Mouse (Mus musculus): ENCODE measurements around the gene Trim69. TPM values are rescaled to one million over a fixed set of nuclear protein-coding genes. Genes with fewer than 3 reads are reported as not detected.

Gene Trim69
- not detected in 2 replicates for polyA plus RNA-seq (2016; fragmentation: Nextera tagmentation; extraction: Ambion mirVana)

- no peak within 1 kb of the TSS for H3K9ac ChIP-seq (replicated peaks)
- H3K4me1 ChIP-seq (replicated peaks), result peaks cover 10% of the 10 kb centered on the region; the same call in 1 of the 2 replicates
- no peak within 1 kb of the TSS for H3K27ac ChIP-seq
- no peak within 1 kb of the TSS for H3K4me3 ChIP-seq (replicated peaks)
- no peak for ATAC-seq (ENCODE audit: insufficient number of reproducible peaks, insufficient read depth, low FRiP score, low TSS enrichment, low read depth)
- H3K9me3 ChIP-seq, result no peaks in the 10 kb centered on the region
- no peak within 1 kb of the TSS for H3K4me2 ChIP-seq
- H3K27me3 ChIP-seq, result no peaks in the 10 kb centered on the region
- H3K36me3 ChIP-seq, result no peaks in the 10 kb centered on the region
- WGBS, result 44% methylated on average over 2 of the region's 2 CpGs
Observed at GRCm38 (mm10) chr2:122160680-122161079, at the start of gene Trim69. Gene Trim69 (plus strand): TSS chr2:122160700.

GRCm38 (mm10) chr2:122116888-122117287 lies 43.6 kb upstream of the Trim69 start:
- ATAC-seq (ENCODE audit: insufficient number of reproducible peaks, insufficient read depth, low FRiP score, low TSS enrichment, low read depth), result no peak
- H3K9me3 ChIP-seq, result no peaks in the 10 kb centered on the region
- H3K4me2 ChIP-seq, result peak overlapping the region; percentile 59; the same call in 1 of the 2 replicates
- no peaks in the 10 kb centered on the region for H3K27me3 ChIP-seq
- peaks cover 23% of the 10 kb centered on the region for H3K36me3 ChIP-seq
- H3K4me1 ChIP-seq (replicated peaks), result 0 out of 2 replicates have a peak, but pooled peaks cover 3% of the 10 kb centered on the region
- H3K27ac ChIP-seq, result no peak overlapping the region
- no peak overlapping the region for H3K9ac ChIP-seq (replicated peaks)
- no peak overlapping the region for H3K4me3 ChIP-seq (replicated peaks)
- 92% methylated on average over 2 of the region's 2 CpGs for WGBS

DNA sequence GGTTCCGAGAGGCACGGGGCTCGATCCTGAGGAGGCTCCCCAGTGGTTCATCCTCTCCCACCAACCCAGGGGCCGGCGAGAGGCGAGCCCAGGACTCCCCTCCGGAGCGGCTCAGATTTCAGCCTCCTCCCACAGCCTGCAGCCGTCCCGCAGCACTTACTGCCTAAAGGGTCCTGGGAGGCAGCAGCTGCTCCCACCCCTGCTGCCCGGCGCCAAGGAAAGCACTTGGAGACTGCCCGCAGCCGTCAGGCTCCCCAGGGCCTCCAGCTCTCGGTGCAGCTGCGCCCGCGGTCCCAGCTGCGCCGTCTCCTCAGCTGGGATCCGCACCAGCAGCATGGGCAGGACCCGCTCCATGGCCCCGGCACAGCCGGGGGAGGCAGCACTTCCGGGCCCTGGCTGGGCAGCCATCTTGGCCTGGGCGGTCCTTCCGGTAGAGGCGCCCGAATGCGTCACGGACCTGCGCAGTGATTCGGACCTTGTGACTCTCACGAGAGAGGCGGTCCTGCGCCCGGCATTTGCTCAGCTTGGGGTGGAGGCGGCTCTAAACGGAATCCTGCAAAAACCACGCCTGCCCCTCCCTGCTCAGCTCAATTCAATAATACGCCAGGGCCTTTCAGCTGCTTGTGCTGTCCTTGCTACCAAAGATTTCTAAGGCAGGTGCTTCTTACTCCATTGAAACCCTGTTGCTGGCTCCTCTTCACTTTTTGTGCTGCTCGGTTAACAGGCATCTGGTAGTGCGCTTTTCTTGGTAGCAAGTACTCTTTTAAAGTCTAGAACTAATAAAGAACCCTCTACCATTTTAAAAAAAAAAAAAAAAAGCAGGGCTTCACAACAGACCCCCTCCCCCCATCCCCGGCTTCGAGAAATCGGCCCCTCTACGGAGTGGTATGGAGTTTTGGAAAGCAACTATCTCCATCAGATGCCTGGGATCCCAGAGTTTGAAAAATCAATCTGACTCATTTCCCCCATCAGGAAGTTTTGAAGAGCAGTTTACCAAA lies 42.2 kb upstream of the Trim69 start, which contains the start of gene Spg11:
TSS of gene Spg11 (minus strand) at position 426 of the 998 bp plus-strand sequence.
- peaks cover 16% of the 10 kb centered on the region; the same call in 1 of the 2 replicates for H3K36me3 ChIP-seq
- H3K9me3 ChIP-seq, result no peaks in the 10 kb centered on the region
- H3K27me3 ChIP-seq, result no peaks in the 10 kb centered on the region
- 0 out of 2 replicates have a peak, but pooled peaks cover 3% of the 10 kb centered on the region for H3K4me1 ChIP-seq (replicated peaks)
- H3K9ac ChIP-seq (replicated peaks), result peak within 1 kb of the TSS; percentile 89
- ATAC-seq (ENCODE audit: insufficient number of reproducible peaks, insufficient read depth, low FRiP score, low TSS enrichment, low read depth), result peak; percentile 99
- H3K27ac ChIP-seq, result peak within 1 kb of the TSS; percentile 98
- H3K4me3 ChIP-seq (replicated peaks), result peak within 1 kb of the TSS; percentile 80
- peak within 1 kb of the TSS; percentile 59 for H3K4me2 ChIP-seq
- WGBS, result 1% methylated on average over 47 of the region's 47 CpGs

- 49% methylated on average over 12 of the region's 12 CpGs for WGBS
- H3K4me2 ChIP-seq, result no peak overlapping the region
Observed at GRCm38 (mm10) chr2:122125680-122126572, 34.6 kb upstream of the Trim69 start.

DNA sequence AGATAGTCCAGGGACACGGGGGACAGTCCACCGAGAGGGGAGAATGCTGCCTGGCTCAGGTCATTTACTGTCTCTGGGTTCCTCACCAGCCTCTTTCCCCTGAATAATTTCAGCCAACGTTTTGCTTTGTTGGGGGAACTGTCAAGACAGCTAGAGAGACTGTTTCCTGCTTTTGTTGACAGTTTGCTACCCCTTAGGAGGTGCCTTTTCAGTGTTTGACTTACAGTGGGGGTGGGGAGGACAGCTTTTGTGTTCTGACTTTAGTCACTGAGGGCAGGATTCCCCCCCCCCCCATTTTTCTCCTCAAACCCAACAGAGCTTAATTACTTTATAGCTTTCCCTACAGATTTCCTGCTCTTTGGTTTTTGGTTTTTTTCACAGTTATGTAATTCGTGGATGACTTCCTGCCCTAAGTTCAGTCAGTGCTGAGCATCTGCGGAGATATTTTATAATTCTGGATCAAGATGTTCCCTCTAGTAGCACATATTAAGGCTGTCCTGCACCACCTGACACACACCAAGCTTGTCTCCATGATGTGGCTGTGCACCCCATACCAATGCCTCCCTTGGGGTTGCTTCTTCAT lies 33.6 kb upstream of the Trim69 start:
- Histone ChIP-seq H3K4me3 (replicated peaks) (no peak overlapping the region), H3K9me3 (no peaks in the 10 kb centered on the region), H3K27ac (no peak overlapping the region), H3K4me2 (no peak overlapping the region), H3K9ac (replicated peaks) (no peak overlapping the region), H3K36me3 (no peaks in the 10 kb centered on the region), H3K4me1 (replicated peaks) (no peaks in the 10 kb centered on the region), H3K27me3 (0 out of 2 replicates have a peak, but pooled peaks cover 2% of the 10 kb centered on the region)
- 56% methylated on average over 5 of the region's 5 CpGs for WGBS
- ATAC-seq (ENCODE audit: insufficient number of reproducible peaks, insufficient read depth, low FRiP score, low TSS enrichment, low read depth), result no peak

More at GRCm38 (mm10) chr2:122125680-122126572, 34.6 kb upstream of the Trim69 start:
- Histone ChIP-seq H3K4me3 (replicated peaks) (no peak overlapping the region), H3K27ac (no peak overlapping the region), H3K36me3 (no peaks in the 10 kb centered on the region), H3K9me3 (no peaks in the 10 kb centered on the region), H3K4me1 (replicated peaks) (no peaks in the 10 kb centered on the region), H3K27me3 (0 out of 2 replicates have a peak, but pooled peaks cover 2% of the 10 kb centered on the region), H3K9ac (replicated peaks) (no peak overlapping the region)
- ATAC-seq (ENCODE audit: insufficient number of reproducible peaks, insufficient read depth, low FRiP score, low TSS enrichment, low read depth), result no peak

- no peak for ATAC-seq (ENCODE audit: insufficient number of reproducible peaks, insufficient read depth, low FRiP score, low TSS enrichment, low read depth)
- WGBS, result 92% methylated on average over 4 of the region's 4 CpGs
- Histone ChIP-seq H3K27me3 (0 out of 2 replicates have a peak, but pooled peaks cover 2% of the 10 kb centered on the region), H3K4me1 (replicated peaks) (no peaks in the 10 kb centered on the region), H3K27ac (no peak overlapping the region), H3K36me3 (no peaks in the 10 kb centered on the region), H3K9ac (replicated peaks) (no peak overlapping the region), H3K9me3 (no peaks in the 10 kb centered on the region), H3K4me3 (replicated peaks) (no peak overlapping the region), H3K4me2 (no peak overlapping the region)
Observed at GRCm38 (mm10) chr2:122127635-122128034, 32.9 kb upstream of the Trim69 start.

GRCm38 (mm10) chr2:122132078-122132477 lies 28.4 kb upstream of the Trim69 start:
- Histone ChIP-seq H3K4me2 (no peak overlapping the region), H3K9me3 (no peaks in the 10 kb centered on the region), H3K4me1 (replicated peaks) (no peaks in the 10 kb centered on the region), H3K27me3 (no peaks in the 10 kb centered on the region), H3K36me3 (no peaks in the 10 kb centered on the region), H3K4me3 (replicated peaks) (no peak overlapping the region), H3K27ac (no peak overlapping the region), H3K9ac (replicated peaks) (no peak overlapping the region)
- ATAC-seq (ENCODE audit: insufficient number of reproducible peaks, insufficient read depth, low FRiP score, low TSS enrichment, low read depth), result no peak
- WGBS, result 91% methylated on average over 2 of the region's 2 CpGs

GRCm38 (mm10) chr2:122132618-122133017 lies 27.9 kb upstream of the Trim69 start:
- ATAC-seq (ENCODE audit: insufficient number of reproducible peaks, insufficient read depth, low FRiP score, low TSS enrichment, low read depth), result no peak

GRCm38 (mm10) chr2:122137839-122138465 lies 22.5 kb upstream of the Trim69 start:
- WGBS, result 58% methylated on average over 5 of the region's 5 CpGs
- Histone ChIP-seq H3K27me3 (no peaks in the 10 kb centered on the region), H3K27ac (no peak overlapping the region), H3K4me1 (replicated peaks) (no peaks in the 10 kb centered on the region), H3K36me3 (no peaks in the 10 kb centered on the region), H3K9me3 (no peaks in the 10 kb centered on the region), H3K4me2 (no peak overlapping the region), H3K9ac (replicated peaks) (no peak overlapping the region), H3K4me3 (replicated peaks) (no peak overlapping the region)
- ATAC-seq (ENCODE audit: insufficient number of reproducible peaks, insufficient read depth, low FRiP score, low TSS enrichment, low read depth), result no peak

More at GRCm38 (mm10) chr2:122132618-122133017, 27.9 kb upstream of the Trim69 start:
- H3K9ac ChIP-seq (replicated peaks), result no peak overlapping the region
- no peaks in the 10 kb centered on the region for H3K36me3 ChIP-seq
- H3K4me3 ChIP-seq (replicated peaks), result no peak overlapping the region
- H3K27ac ChIP-seq, result no peak overlapping the region
- no peaks in the 10 kb centered on the region for H3K27me3 ChIP-seq
- no peaks in the 10 kb centered on the region for H3K9me3 ChIP-seq
- no peaks in the 10 kb centered on the region for H3K4me1 ChIP-seq (replicated peaks)
- H3K4me2 ChIP-seq, result no peak overlapping the region
- WGBS, result 86% methylated on average over 2 of the region's 2 CpGs

DNA sequence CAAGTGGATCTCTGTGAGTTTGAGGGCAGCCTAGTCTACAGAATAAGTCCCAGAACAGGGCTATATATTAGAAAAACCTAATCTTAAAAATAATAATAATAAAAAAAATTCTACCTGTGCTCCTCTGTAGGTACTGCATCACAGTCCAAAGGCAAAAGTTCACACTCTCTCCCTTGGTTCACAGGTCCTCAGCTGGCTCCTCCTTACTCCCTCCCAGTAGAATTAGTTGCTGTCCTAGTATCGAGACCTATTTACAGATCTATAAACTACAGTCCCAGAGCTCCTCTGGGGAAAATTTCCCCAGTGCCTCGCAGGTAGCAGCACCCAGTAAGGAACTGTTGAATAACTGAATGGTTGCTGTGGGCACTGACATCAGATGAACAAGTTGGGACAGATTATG lies 19.7 kb upstream of the Trim69 start:
- Histone ChIP-seq H3K4me2 (no peak overlapping the region), H3K9ac (replicated peaks) (no peak overlapping the region), H3K4me3 (replicated peaks) (no peak overlapping the region), H3K9me3 (no peaks in the 10 kb centered on the region), H3K4me1 (replicated peaks) (no peaks in the 10 kb centered on the region), H3K27ac (no peak overlapping the region), H3K36me3 (no peaks in the 10 kb centered on the region), H3K27me3 (no peaks in the 10 kb centered on the region)
- WGBS, result 70% methylated on average over 2 of the region's 2 CpGs
- no peak for ATAC-seq (ENCODE audit: insufficient number of reproducible peaks, insufficient read depth, low FRiP score, low TSS enrichment, low read depth)

All from limb, embryonic 12.5 days (tissue).